Mouse (Mus musculus) CH12.LX (cell line): ENCODE measurements around the gene Fbxl22. TPM values are rescaled to one million over a fixed set of nuclear protein-coding genes. Genes with fewer than 3 reads are reported as not detected.

Experiments
- DNase-seq: peaks from one replicate; pipeline ENCODE4 v3.0.0-alpha.2; 2013; ENCODE audit errors: extremely low read depth
- H3K27ac ChIP-seq: 2 replicates; pipeline ENCODE4 v1.5.1; 2012; ENCODE audit warnings: low read depth, mild to moderate bottlenecking, control low read depth, moderate library complexity; ENCODE audit not compliant: insufficient read depth
- H3K27me3 ChIP-seq: replicated peaks from 2 replicates; pipeline ENCODE3; 2012; ENCODE audit warnings: inconsistent platforms
- H3K36me3 ChIP-seq, 2 experiments: replicated peaks in 1 of 2; 2 replicates each; pipeline versions ENCODE3 to v1.6.1; 2012; ENCODE audit warnings: inconsistent platforms in 1 of 2, low read length in 1 of 2, mild to moderate bottlenecking in 1 of 2, mixed read lengths in 1 of 2, moderate library complexity in 1 of 2; ENCODE audit not compliant: control insufficient read depth in 1 of 2, insufficient read depth in 1 of 2
- H3K4me1 ChIP-seq, 2 experiments: 2 replicates each; pipeline ENCODE4 v1.6.1; 2012; ENCODE audit warnings: inconsistent platforms in 1 of 2, moderate library complexity in 1 of 2; ENCODE audit not compliant: insufficient read depth in 2 of 2, control insufficient read depth in 1 of 2
- H3K4me2 ChIP-seq: 2 replicates; pipeline ENCODE4 v1.6.1; 2012; ENCODE audit warnings: low read depth, mild to moderate bottlenecking, control low read depth; ENCODE audit not compliant: poor library complexity, insufficient read depth, severe bottlenecking
- H3K4me3 ChIP-seq, 3 experiments: fragments of 150-350 bp in 1 of 3; sonication (generic) in 1 of 3; replicated peaks in 1 of 3; 2 replicates each; pipeline versions ENCODE3 to v1.5.1; 2011 to 2012; ENCODE audit warnings: low read depth in 2 of 3, low read length in 2 of 3, mild to moderate bottlenecking in 2 of 3, moderate library complexity in 2 of 3, control low read depth in 1 of 3, improper control_type of control experiment in 1 of 3, inconsistent platforms in 1 of 3, mixed read lengths in 1 of 3; ENCODE audit not compliant: poor library complexity in 1 of 3
- H3K79me2 ChIP-seq: replicated peaks from 2 replicates; pipeline ENCODE4 v1.6.1; 2012; ENCODE audit warnings: mild to moderate bottlenecking, moderate library complexity; ENCODE audit not compliant: control insufficient read depth, poor library complexity, insufficient read depth, severe bottlenecking; ENCODE audit errors: extremely low read depth
- H3K9ac ChIP-seq: 2 replicates; pipeline ENCODE4 v1.6.1; 2012; ENCODE audit warnings: low read depth, mild to moderate bottlenecking, control low read depth, moderate library complexity; ENCODE audit not compliant: insufficient read depth
- H3K9me3 ChIP-seq: replicated peaks from 2 replicates; pipeline ENCODE3; 2012; ENCODE audit warnings: low read length, inconsistent platforms, mixed read lengths
- CHD1 ChIP-seq: IDR thresholded peaks from 2 replicates; pipeline ENCODE4 v1.6.1; 2012; ENCODE audit warnings: low read depth, low read length, improper control_type of control experiment, inconsistent platforms
- E2F4 ChIP-seq: IDR thresholded peaks from 2 replicates; pipeline ENCODE4 v1.6.1; 2011; ENCODE audit warnings: low read depth, low read length, improper control_type of control experiment; ENCODE audit not compliant: insufficient replicate concordance
- EP300 ChIP-seq: IDR thresholded peaks from 2 replicates; pipeline ENCODE4 v1.6.1; 2011; ENCODE audit warnings: low read length, improper control_type of control experiment
- HCFC1 ChIP-seq: IDR thresholded peaks from 2 replicates; pipeline ENCODE4 v1.6.1; 2012; ENCODE audit warnings: low read depth, mild to moderate bottlenecking, inconsistent platforms, low read length, improper control_type of control experiment
- IRF4 ChIP-seq: IDR thresholded peaks from 2 replicates; pipeline ENCODE4 v1.6.1; 2014; ENCODE audit warnings: low read depth, mild to moderate bottlenecking, inconsistent platforms, low read length, improper control_type of control experiment
- JUN ChIP-seq: IDR thresholded peaks from 2 replicates; pipeline ENCODE4 v1.6.1; 2011; ENCODE audit warnings: low read depth, mild to moderate bottlenecking, low read length, improper control_type of control experiment, moderate library complexity; ENCODE audit not compliant: insufficient read depth
- JUND ChIP-seq: conservative IDR thresholded peaks from 2 replicates; pipeline ENCODE4 v1.6.1; 2011; ENCODE audit warnings: low read depth, low read length, improper control_type of control experiment
- MAZ ChIP-seq: IDR thresholded peaks from 2 replicates; pipeline ENCODE4 v1.6.1; 2012; ENCODE audit warnings: low read depth, mild to moderate bottlenecking, inconsistent platforms, low read length, improper control_type of control experiment, moderate library complexity
- NELFE ChIP-seq: IDR thresholded peaks from 2 replicates; pipeline ENCODE4 v1.6.1; 2011; ENCODE audit warnings: low read depth, low read length, improper control_type of control experiment
- NRF1 ChIP-seq: IDR thresholded peaks from 2 replicates; pipeline ENCODE4 v1.6.1; 2014; ENCODE audit warnings: low read depth, mild to moderate bottlenecking, inconsistent platforms, low read length, improper control_type of control experiment, moderate library complexity
- RAD21 ChIP-seq: IDR thresholded peaks from 2 replicates; pipeline ENCODE4 v1.6.1; 2011; ENCODE audit warnings: low read depth, mild to moderate bottlenecking, low read length, improper control_type of control experiment, moderate library complexity
- TBP ChIP-seq: conservative IDR thresholded peaks from 2 replicates; pipeline ENCODE4 v1.6.1; 2011; ENCODE audit warnings: low read depth, low read length, improper control_type of control experiment
- UBTF ChIP-seq: IDR thresholded peaks from 2 replicates; pipeline ENCODE4 v1.6.1; 2012; ENCODE audit warnings: low read depth, mild to moderate bottlenecking, inconsistent platforms, low read length, improper control_type of control experiment, moderate library complexity
- USF1 ChIP-seq: IDR thresholded peaks from 2 replicates; pipeline ENCODE4 v1.6.1; 2014; ENCODE audit warnings: low read depth, mild to moderate bottlenecking, inconsistent platforms, low read length, improper control_type of control experiment
- ZC3H11A ChIP-seq: IDR thresholded peaks from 2 replicates; pipeline ENCODE4 v1.6.1; 2012; ENCODE audit warnings: low read depth, mild to moderate bottlenecking, inconsistent platforms, low read length, improper control_type of control experiment
- ZMIZ1 ChIP-seq: IDR thresholded peaks from 2 replicates; pipeline ENCODE4 v1.6.1; 2012; ENCODE audit warnings: low read depth, mild to moderate bottlenecking, inconsistent platforms, low read length, improper control_type of control experiment
- dilution Hi-C: fragments of 300-500 bp; cut with MboI; formaldehyde crosslinking; loops from 2 replicates; pipeline ENCODE4 v1.14.3; 2020; ENCODE audit warnings: low sequenced_read_pairs; ENCODE audit not compliant: extremely low pct_unique_long_range_greater_than_20kb, extremely low pct_ligation_motif_present
- in situ Hi-C: fragments of 300-500 bp; cut with MboI; formaldehyde crosslinking; loops from 3 replicates; pipeline ENCODE4 v1.14.3; 2019; ENCODE audit warnings: low sequenced_read_pairs, low pct_ligation_motif_present, low pct_unique_long_range_greater_than_20kb, mixed read lengths
- polyA plus RNA-seq: library from polyadenylated mRNA; unstranded; fragments of >175 nt; gene quantifications from 2 replicates; pipeline ENCODE4 v1.2.1, GENCODE M21; 2012; ENCODE audit warnings: low read depth; ENCODE audit not compliant: insufficient read length
- total RNA-seq, 2 experiments: library from RNA; depleted of rRNA; stranded (reverse); fragments of 300-350 nt in 1 of 2; fragments of >200 nt in 1 of 2; gene quantifications; 2 replicates each; pipeline ENCODE4 v1.2.3; 2012 to 2014

Fbxl22 gene
- total and polyA plus RNA-seq, 3 experiments: 0.19 to 0.34 (median 0.21) TPM

- Histone ChIP-seq H3K4me2 (no peak overlapping the region), H3K36me3 (peaks cover 0 to 12% of the 10 kb centered on the region in 2 experiments), H3K4me1 (peaks cover 0 to 19% of the 10 kb centered on the region in 2 experiments; a peak in 1 of 4 replicates), H3K79me2 (no peaks in the 10 kb centered on the region), H3K9ac (no peak overlapping the region), H3K9me3 (no peaks in the 10 kb centered on the region), H3K27ac (no peak overlapping the region), H3K4me3 (no peak overlapping the region), H3K27me3 (no peaks in the 10 kb centered on the region)
- DNase-seq: no peak
- in situ Hi-C loops: no loop called here
- TF ChIP-seq ZC3H11A (no peak), MAZ (no peak), RAD21 (no peak), ZMIZ1 (no peak)
- dilution Hi-C loops: no loop called here
These were observed 45.9 kb upstream of the Fbxl22 start for GRCm38 (mm10) chr9:66560295-66560694.

- Histone ChIP-seq H3K4me2 (no peak overlapping the region), H3K27me3 (no peaks in the 10 kb centered on the region), H3K4me1 (peaks cover 0 to 19% of the 10 kb centered on the region in 2 experiments; a peak in 1 of 4 replicates), H3K79me2 (no peaks in the 10 kb centered on the region), H3K9me3 (no peaks in the 10 kb centered on the region), H3K9ac (no peak overlapping the region), H3K36me3 (peaks cover 0 to 12% of the 10 kb centered on the region in 2 experiments), H3K4me3 (no peak overlapping the region), H3K27ac (no peak overlapping the region)
- TF ChIP-seq NRF1 (no peak), USF1 (no peak), UBTF (no peak), JUN (no peak), EP300 (no peak), JUND (no peak), E2F4 (no peak), HCFC1 (no peak), NELFE (no peak), IRF4 (no peak), CHD1 (no peak), TBP (no peak)
- in situ Hi-C loops: no loop called here
- dilution Hi-C loops: no loop called here
- no peak for DNase-seq
These were observed 44.6 kb upstream of the Fbxl22 start for GRCm38 (mm10) chr9:66558971-66559370.
